Mouse (Mus musculus): ENCODE measurements at regions not wholly inside any gene's neighbourhood (a gene's known extent, or its start where the extent isn't known, plus 50 kb on each side); places are given as distances from the start of the nearest gene placed in this dataset.

GRCm38 (mm10) chr3:77051884-77052283, 977.8 kb downstream of the Fstl5 start:
- Histone ChIP-seq H3K4me1 (no peaks in the 10 kb centered on the region), H3K4me3 (no peak overlapping the region), H3K4me2 (no peak overlapping the region), H3K27me3 (no peaks in the 10 kb centered on the region), H3K9me3 (replicated peaks) (no peaks in the 10 kb centered on the region), H3K9ac (no peak overlapping the region), H3K27ac (no peak overlapping the region), H3K36me3 (ENCODE audit: poor library complexity, severe bottlenecking) (no peaks in the 10 kb centered on the region)
- 95% methylated on average over 1 of the region's 1 CpGs for WGBS
- ATAC-seq: no peak

- no peaks in the 10 kb centered on the region for H3K36me3 ChIP-seq (ENCODE audit: poor library complexity, severe bottlenecking)
- ATAC-seq: no peak
Measured at GRCm38 (mm10) chr3:77075055-77075454, 1001.0 kb downstream of the Fstl5 start.

DNA sequence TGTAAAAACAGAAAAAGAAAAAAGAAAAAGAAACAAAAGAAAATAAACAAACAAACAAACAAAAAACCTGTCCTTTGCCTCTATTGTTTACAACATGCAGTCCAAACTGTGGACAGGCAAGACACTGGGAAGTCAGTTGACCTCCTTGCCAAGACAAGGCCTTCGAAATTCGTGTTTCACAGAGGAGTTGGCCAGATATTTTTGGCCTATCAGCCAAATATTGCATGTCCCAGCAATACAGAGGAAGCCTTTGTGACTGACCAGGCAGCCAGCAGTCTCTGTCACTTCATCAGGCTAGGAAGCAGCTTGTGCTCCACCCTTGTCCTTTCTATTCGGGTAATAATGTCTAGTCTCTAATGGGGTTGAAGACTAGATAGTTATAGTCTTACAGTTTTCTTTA, 1017.7 kb downstream of the Fstl5 start:
- Histone ChIP-seq H3K4me3 (no peak overlapping the region), H3K9ac (no peak overlapping the region), H3K27me3 (no peaks in the 10 kb centered on the region), H3K9me3 (replicated peaks) (no peaks in the 10 kb centered on the region), H3K27ac (no peak overlapping the region), H3K36me3 (ENCODE audit: poor library complexity, severe bottlenecking) (no peaks in the 10 kb centered on the region), H3K4me2 (no peak overlapping the region), H3K4me1 (no peaks in the 10 kb centered on the region)
- ATAC-seq: no peak
- WGBS: 91% methylated on average over 3 of the region's 3 CpGs

More at GRCm38 (mm10) chr3:77075055-77075454, 1001.0 kb downstream of the Fstl5 start:
- H3K27me3 ChIP-seq: no peaks in the 10 kb centered on the region
- no peak overlapping the region for H3K27ac ChIP-seq
- H3K9me3 ChIP-seq (replicated peaks): no peaks in the 10 kb centered on the region
- no peak overlapping the region for H3K4me2 ChIP-seq
- H3K9ac ChIP-seq: no peak overlapping the region
- H3K4me1 ChIP-seq: no peaks in the 10 kb centered on the region
- no peak overlapping the region for H3K4me3 ChIP-seq

DNA sequence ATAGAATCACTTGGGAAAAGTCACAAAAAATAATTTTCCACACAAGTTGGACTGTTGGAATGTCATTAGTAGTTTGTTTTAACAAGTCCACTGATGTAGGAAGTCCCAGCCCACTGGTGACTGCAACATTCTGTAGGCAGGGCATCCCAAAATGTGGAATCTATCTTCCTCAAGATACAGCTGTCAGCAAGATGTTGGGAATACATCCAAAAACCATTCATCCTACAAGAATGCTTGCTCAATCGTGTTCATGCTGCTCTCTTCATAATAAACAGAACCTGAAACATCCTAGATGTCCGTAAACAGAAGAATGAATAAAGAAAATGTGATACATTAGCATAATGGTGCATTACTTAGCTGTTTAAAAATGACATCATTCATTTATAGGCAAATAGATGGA, 1038.9 kb downstream of the Fstl5 start:
- H3K9me3 ChIP-seq (replicated peaks): no peaks in the 10 kb centered on the region

DNA sequence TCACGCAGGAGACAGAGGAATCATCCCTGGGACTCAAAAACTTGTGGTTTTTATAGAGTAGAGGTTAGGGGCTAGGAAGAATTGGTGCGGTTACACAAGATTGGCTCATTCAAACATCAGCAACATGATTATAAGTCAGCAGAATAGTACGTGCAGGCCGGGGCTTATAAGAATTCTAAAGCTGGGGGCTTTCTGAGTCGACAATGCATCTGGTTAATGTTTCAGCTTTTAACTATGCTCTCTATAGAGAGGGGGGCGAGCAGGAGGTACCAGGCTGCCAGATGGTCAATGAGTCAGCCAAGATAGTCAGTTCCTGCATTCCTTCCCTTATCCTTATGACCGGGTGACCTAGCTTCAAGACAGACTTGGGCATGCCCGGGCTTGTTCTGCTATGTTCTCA, 1046.5 kb downstream of the Fstl5 start:
- no peaks in the 10 kb centered on the region for H3K4me1 ChIP-seq
- H3K9me3 ChIP-seq (replicated peaks): no peaks in the 10 kb centered on the region
- ATAC-seq: no peak
- 96% methylated on average over 8 of the region's 8 CpGs for WGBS
- H3K4me2 ChIP-seq: no peak overlapping the region
- H3K36me3 ChIP-seq (ENCODE audit: poor library complexity, severe bottlenecking): no peaks in the 10 kb centered on the region
- H3K27ac ChIP-seq: no peak overlapping the region
- H3K27me3 ChIP-seq: no peaks in the 10 kb centered on the region
- no peak overlapping the region for H3K4me3 ChIP-seq
- no peak overlapping the region for H3K9ac ChIP-seq

More for the DNA sequence above, 1038.9 kb downstream of the Fstl5 start:
- H3K4me2 ChIP-seq: no peak overlapping the region
- H3K4me1 ChIP-seq: no peaks in the 10 kb centered on the region
- 80% methylated on average over 2 of the region's 2 CpGs for WGBS
- no peak overlapping the region for H3K27ac ChIP-seq
- no peak for ATAC-seq
- no peaks in the 10 kb centered on the region for H3K27me3 ChIP-seq
- H3K9ac ChIP-seq: no peak overlapping the region
- no peaks in the 10 kb centered on the region for H3K36me3 ChIP-seq (ENCODE audit: poor library complexity, severe bottlenecking)
- no peak overlapping the region for H3K4me3 ChIP-seq

GRCm38 (mm10) chr3:77151636-77152035, 1077.6 kb downstream of the Fstl5 start:
- Histone ChIP-seq H3K9ac (no peak overlapping the region), H3K27me3 (no peaks in the 10 kb centered on the region), H3K4me1 (no peaks in the 10 kb centered on the region), H3K27ac (no peak overlapping the region), H3K4me3 (no peak overlapping the region), H3K4me2 (no peak overlapping the region), H3K9me3 (replicated peaks) (no peaks in the 10 kb centered on the region), H3K36me3 (ENCODE audit: poor library complexity, severe bottlenecking) (no peaks in the 10 kb centered on the region)
- no peak for ATAC-seq
- WGBS: 72% methylated on average over 1 of the region's 1 CpGs

GRCm38 (mm10) chr3:77197828-77198227, 1123.8 kb downstream of the Fstl5 start:
- no peak for ATAC-seq
- WGBS: 91% methylated on average over 1 of the region's 1 CpGs
- no peak overlapping the region for H3K4me3 ChIP-seq
- H3K9me3 ChIP-seq (replicated peaks): no peaks in the 10 kb centered on the region
- no peaks in the 10 kb centered on the region for H3K4me1 ChIP-seq
- no peaks in the 10 kb centered on the region for H3K36me3 ChIP-seq (ENCODE audit: poor library complexity, severe bottlenecking)
- no peak overlapping the region for H3K27ac ChIP-seq
- H3K9ac ChIP-seq: no peak overlapping the region
- no peaks in the 10 kb centered on the region for H3K27me3 ChIP-seq
- H3K4me2 ChIP-seq: no peak overlapping the region

- 76% methylated on average over 2 of the region's 2 CpGs for WGBS
- Histone ChIP-seq H3K4me3 (no peak overlapping the region), H3K27ac (no peak overlapping the region), H3K4me2 (no peak overlapping the region), H3K4me1 (no peaks in the 10 kb centered on the region), H3K9ac (no peak overlapping the region), H3K9me3 (replicated peaks) (no peaks in the 10 kb centered on the region), H3K27me3 (no peaks in the 10 kb centered on the region), H3K36me3 (ENCODE audit: poor library complexity, severe bottlenecking) (no peaks in the 10 kb centered on the region)
- peak; percentile 48; the same call in 1 of the 2 replicates for ATAC-seq
Measured at GRCm38 (mm10) chr3:77198265-77198664, 1124.2 kb downstream of the Fstl5 start.

- no peak overlapping the region for H3K27ac ChIP-seq
- WGBS: 16% methylated on average over 1 of the region's 1 CpGs
- no peaks in the 10 kb centered on the region for H3K27me3 ChIP-seq
- peak; percentile 58 for ATAC-seq
- no peaks in the 10 kb centered on the region for H3K4me1 ChIP-seq
- H3K4me2 ChIP-seq: no peak overlapping the region
- H3K36me3 ChIP-seq (ENCODE audit: poor library complexity, severe bottlenecking): no peaks in the 10 kb centered on the region
- no peak overlapping the region for H3K4me3 ChIP-seq
- H3K9me3 ChIP-seq (replicated peaks): no peaks in the 10 kb centered on the region
- H3K9ac ChIP-seq: no peak overlapping the region
Measured at GRCm38 (mm10) chr3:77226007-77226406, 1151.9 kb downstream of the Fstl5 start.

All from forebrain, embryonic 13.5 days (tissue).